Mouse (Mus musculus) cerebellum, adult 9-11 months (tissue): ENCODE measurements at regions not wholly inside any gene's neighbourhood (a gene's known extent, or its start where the extent isn't known, plus 50 kb on each side); places are given as distances from the start of the nearest gene placed in this dataset.

Experiments
- DNase-seq: peaks from one replicate; pipeline ENCODE4 v3.0.0; 2022

GRCm38 (mm10) chr13:37622366-37623088 is 155.7 kb upstream of the Rreb1 start:
- no peak for DNase-seq

- no peak for DNase-seq
Observed at GRCm38 (mm10) chr13:37624741-37625140, 153.5 kb upstream of the Rreb1 start.

DNA sequence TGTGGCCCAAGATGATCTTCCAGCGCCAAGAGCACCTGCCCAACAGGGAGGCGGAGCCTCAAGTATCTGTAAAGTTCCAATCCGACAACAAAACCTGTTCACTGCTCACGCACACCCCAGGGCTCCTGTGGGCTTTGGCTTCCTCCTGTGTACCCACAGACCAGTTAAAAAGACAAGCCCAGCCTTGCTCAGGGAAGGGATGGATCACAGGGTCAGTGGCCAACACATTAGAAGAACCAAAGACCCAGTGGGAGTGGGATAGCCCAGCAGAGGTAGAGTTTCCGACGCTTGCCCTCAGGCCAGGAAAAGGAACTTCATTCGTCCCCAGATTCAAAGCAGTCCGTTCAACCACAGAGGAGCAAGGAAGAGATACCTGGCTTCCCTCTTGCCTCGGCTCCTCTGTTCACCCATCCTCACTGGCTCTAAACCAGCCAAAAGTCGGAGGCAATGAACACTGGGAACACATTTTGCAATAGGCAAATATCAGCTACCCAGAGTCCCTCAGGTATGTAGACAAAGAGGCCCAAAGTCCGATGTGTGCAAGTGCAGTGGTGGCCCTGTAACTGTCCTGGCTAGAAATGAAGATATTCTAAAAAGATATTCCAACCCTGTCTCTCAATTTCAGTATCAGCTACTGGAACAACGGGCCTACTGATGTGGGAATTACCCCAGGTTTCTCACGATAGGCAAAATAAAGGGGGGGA is 152.5 kb upstream of the Rreb1 start:
- DNase-seq: no peak

DNA sequence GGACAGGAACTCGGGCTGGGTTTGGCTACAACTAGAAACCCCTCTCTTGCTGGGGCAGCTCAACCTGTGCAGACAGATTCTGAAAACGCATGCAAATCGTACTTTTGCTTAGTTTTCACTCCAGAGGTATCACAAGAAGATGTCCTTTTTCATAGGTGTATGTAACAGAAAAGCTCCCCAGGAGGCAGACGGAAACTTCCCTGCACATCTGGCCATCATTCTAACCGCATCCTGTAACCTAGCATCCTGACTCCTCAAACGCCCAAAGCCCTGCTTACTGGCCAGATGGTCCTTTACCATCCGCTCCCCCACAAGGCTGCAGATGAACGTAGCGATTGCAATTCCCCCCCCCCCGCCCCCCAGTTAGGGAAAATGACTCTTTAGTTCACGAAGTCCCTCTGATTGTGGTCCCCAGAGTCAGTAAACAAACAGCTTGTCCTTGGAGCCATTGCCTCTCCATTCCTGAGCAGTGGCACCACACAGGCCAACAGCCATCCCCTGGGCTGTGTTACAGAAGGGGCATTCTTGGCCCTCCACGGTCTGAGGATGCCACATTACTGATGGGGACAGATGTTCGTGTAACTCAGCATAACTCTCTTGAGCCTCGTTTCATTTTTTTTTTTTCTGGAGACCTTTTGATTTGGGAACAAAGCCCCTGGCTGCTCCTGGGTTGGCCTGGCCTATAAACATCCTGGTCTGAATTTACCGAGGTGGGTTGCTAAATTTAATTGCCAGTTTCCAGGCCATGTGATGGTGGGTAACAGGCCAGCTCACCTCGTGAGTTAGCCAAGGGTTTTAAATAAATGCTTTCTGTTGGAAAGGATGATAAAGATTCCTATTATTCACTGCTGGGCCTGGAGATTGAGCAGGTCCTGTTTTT is 149.6 kb upstream of the Rreb1 start:
- no peak for DNase-seq

DNA sequence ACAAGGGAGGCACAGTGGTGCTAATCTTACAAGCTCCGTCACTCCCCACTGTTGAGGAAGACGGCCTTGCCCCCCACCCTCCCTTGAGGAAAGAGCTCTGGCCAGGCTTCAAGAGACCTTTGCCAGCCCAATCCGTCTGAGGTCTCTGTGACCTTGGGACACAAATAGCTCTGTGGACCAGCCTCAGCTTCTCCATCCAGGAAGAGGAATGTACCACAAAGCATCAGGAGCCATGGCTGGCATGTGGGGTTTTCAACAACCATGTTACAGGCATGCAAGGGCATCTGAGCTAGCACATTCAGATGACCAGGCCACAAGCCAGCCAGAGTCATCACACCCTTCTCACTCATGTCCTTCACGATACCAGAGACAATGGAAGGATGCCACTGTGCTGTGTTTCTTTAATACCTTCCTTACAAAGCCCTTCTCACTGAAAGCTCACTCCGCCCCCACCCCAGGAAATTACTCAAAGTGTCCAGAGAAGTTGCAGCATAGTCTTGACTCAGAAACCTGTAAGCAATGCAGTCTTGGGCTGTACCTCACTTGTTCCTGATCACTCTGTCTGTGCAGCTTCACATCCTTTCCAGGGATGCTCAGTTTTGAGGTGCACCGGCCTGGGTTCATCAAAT is 148.8 kb upstream of the Rreb1 start:
- DNase-seq: no peak

DNA sequence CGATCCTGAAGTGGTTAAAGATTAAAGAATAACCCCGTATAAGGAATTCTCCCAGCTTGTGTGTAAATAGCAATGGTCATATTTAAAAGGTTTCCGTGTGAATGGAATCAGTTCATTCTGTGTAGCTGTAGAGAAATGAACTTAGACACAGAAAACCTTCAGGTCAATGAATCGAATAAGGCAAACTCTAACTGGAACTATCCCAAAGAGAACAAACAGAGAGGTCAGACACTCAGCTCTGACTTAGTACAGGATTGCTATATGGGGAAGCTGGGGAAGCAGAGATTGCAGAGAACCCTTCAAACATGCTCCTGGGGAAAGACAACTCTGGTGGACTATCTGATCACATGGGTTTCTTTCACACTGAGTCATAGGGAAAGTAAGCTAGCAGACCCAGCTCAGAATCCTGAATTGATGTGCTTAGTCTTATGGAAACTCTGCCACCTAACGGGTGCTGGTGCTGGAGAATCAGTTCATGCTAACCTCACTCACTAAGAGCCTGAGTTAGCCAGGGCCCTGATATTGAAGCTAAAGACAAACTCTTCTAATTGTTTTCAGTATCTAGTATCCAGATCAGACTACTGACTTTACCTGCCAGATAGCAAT is 145.3 kb upstream of the Rreb1 start:
- no peak for DNase-seq

GRCm38 (mm10) chr13:37636363-37636762 is 141.8 kb upstream of the Rreb1 start:
- no peak for DNase-seq

DNA sequence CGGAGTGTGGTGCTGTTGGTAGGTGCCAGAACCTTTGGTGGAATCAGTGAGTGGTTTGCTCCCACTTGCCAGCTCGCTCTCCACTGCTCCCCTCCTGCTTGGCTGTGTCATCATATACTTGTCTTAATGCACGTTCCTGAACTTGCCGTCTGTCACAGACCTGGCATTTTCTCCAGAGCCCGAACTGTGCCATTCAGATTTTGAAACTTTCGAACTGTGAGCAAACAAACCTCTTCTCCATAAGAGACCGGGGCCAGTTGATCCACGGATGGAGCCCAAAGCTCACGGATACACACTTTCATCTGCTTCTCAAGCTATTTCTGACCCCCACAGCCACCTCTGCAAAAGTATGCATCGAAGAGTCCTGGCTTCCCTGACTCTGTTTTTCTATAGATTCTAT is 141.0 kb upstream of the Rreb1 start:
- DNase-seq: no peak

DNA sequence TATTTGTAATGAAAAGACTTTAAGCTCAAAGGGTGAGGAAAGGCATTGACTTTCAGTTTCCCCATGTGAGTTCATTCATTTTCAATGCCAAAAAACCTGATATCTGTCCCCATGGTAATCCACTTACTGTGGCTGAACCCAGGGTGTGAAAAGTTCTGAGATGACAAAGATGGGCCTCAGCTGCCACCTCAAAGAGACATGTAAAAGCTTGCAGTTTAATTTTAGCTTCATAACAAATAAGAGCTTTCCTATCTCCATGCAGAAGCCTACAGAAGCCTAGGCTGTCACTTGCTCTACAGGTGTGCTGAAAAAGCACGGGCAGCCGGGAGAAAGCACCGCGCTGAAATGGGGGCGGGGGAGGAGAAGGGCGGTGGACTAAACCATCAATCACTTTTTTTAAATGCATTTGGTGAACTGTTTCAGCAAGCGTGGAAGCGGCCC is 140.1 kb upstream of the Rreb1 start:
- no peak for DNase-seq

GRCm38 (mm10) chr13:37642410-37643093 is 135.6 kb upstream of the Rreb1 start:
- DNase-seq: no peak

DNA sequence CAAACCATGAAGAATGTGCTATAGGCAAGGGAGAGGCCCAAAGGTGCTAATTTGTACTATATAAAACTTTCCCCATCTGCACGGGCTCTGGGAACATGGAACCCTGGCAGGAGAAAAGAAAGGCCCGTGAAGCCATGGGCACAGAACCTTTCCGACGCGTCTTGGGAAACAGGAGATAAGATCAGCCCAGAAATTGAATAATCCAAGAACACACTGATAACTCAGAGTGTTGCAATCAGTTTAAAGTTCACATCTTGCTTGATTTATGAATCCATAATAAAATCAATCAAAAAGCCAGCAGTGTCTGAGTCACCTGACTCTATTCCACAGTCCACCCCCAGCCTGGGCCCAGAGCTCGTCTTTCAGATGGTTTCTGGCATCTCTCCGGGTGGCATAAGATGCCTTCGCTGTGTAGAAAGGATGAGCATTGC is 133.4 kb upstream of the Rreb1 start:
- DNase-seq: no peak

GRCm38 (mm10) chr13:37649467-37650080 is 128.6 kb upstream of the Rreb1 start:
- DNase-seq: no peak

DNA sequence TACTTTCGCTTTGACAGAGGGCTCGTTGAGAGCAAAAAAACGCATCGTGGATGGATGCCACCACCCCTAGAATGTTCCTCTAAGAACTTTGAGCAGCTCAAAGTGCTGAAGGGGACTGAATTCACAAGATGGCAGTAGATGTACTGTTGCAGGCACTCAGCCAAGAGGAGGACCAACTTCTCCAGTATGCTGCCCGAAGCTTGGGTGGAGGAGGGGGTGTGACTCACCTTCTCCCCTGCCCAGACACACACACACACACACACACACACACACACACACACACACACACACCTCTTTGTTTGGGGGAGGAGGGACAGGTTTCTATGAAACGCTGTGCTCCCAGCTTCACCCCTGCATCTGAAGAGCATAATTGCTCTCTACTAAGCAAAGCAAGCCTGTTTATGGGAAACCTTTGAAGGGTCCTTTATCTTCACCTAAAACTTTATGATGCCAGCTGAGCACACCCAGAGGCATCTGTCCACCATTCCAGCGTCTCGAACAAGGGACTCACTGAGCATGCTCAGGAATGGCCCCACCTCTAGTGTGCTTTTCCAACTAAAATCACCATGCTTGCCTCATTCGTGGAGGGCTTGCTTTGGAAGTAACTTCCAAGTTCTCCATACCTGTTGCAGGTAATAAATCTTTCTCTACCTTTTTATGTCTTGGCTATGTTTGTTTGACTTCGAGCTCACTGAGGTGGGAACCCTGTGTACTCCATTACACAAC is 126.8 kb upstream of the Rreb1 start:
- DNase-seq: no peak

DNA sequence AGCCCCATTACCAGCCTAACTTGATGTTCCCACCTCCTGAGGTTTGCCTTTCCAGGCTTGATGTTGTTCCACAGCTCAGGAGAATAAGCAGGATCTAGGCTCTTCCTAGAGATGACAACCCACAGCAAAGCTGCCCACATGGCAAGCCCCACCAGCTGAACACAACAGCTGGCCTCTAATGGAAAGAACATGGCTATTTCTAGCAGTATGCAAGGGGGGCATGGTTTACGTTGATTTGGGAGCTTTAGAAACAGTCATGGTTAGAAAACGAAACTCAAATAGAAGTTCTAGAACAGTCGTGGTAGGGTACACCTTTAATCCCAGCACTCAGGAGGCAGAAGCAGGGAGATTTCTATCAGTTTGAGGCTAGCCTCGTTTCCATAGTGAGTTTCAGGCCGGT is 123.5 kb upstream of the Rreb1 start:
- no peak for DNase-seq

DNA sequence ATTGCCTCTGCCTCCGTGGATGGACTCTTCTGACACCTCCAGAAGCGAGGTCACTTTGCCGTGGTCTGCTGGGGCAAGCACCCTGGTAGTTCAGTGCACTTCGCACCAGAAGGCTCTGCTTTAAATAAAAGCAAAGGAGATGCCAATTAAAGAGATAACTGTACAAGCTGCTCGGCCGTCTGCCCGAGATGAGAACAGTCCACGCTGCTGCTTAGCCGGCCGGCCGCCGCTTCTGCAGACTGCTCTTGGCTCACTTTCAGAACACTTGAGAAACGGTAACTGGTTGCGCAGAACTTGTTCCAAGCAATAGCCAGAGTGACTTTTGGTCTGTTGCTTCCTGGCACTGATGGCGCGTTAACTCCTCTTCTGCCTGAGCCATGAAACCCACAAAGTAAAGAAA is 121.0 kb upstream of the Rreb1 start:
- DNase-seq: peak; percentile 4

- DNase-seq: no peak
Observed at GRCm38 (mm10) chr13:37658034-37658433, 120.2 kb upstream of the Rreb1 start.

GRCm38 (mm10) chr13:37658519-37658918 is 119.7 kb upstream of the Rreb1 start:
- no peak for DNase-seq

DNA sequence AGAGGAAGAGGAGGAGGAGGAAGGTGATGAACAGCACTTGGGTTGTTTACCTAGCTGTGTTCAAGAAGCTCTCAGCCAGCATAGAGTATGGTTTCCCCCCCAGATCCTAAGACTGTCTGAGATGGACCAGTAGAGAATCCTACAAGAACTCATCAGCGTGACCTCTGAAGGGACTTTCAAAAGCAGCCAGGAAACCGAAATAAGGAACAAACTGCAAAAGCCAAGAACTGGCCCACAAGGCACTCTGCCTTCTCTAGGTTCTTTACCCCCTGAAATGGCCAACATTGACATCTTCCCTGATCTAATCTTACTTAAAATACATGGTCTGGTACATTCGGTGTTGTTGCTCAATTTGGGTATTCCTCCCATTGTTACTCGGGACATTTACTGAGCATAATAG is 118.1 kb upstream of the Rreb1 start:
- no peak for DNase-seq

- no peak for DNase-seq
Observed at GRCm38 (mm10) chr13:37660668-37661067, 117.5 kb upstream of the Rreb1 start.

- DNase-seq: no peak
Observed at GRCm38 (mm10) chr13:37664116-37664515, 114.1 kb upstream of the Rreb1 start.
